Mouse (Mus musculus): ENCODE measurements around the gene Rnf213.

GRCm38 (mm10) chr11:119419327-119420118 lies 26.6 kb downstream of the Rnf213 start:
- TF ChIP-seq CTCF (IDR thresholded peaks at IDR 0.05; ENCODE audit: control insufficient read depth, insufficient read depth, low read length), result no peak
- no peak for TF ChIP-seq POLR2A (IDR thresholded peaks at IDR 0.05; ENCODE audit: borderline replicate concordance, control insufficient read depth, low read depth, low read length)

All from bone marrow, adult 2 months (tissue).